Mouse (Mus musculus) midbrain, embryonic 15.5 days (tissue): ENCODE measurements at regions not wholly inside any gene's neighbourhood (a gene's known extent, or its start where the extent isn't known, plus 50 kb on each side); places are given as distances from the start of the nearest gene placed in this dataset.

Experiments used
- ATAC-seq: fragments of 200-750 bp; cut with Nextera tagmentation; replicated peaks from 2 replicates; pipeline ENCODE4 v1.8.0; 2017; ENCODE audit warnings: moderate TSS enrichment
- H3K27ac ChIP-seq: fragments of 300-500 bp; sonication (generic); 2 replicates; pipeline ENCODE4 v1.5.1; 2015; ENCODE audit warnings: mild to moderate bottlenecking, inconsistent platforms
- H3K27me3 ChIP-seq: fragments of 300-500 bp; sonication (generic); replicated peaks from 2 replicates; pipeline ENCODE4 v1.6.1; 2015; ENCODE audit warnings: inconsistent platforms
- H3K36me3 ChIP-seq: fragments of 300-500 bp; sonication (generic); replicated peaks from 2 replicates; pipeline ENCODE4 v1.6.1; 2015; ENCODE audit warnings: inconsistent platforms
- H3K4me1 ChIP-seq: fragments of 300-500 bp; sonication (generic); 2 replicates; pipeline ENCODE4 v1.6.1; 2015; ENCODE audit warnings: inconsistent platforms
- H3K4me2 ChIP-seq: fragments of 300-500 bp; sonication (generic); 2 replicates; pipeline ENCODE4 v1.6.1; 2015; ENCODE audit warnings: inconsistent platforms, mild to moderate bottlenecking, moderate library complexity
- H3K4me3 ChIP-seq: fragments of 300-500 bp; sonication (generic); 2 replicates; pipeline ENCODE4 v1.5.1; 2015; ENCODE audit warnings: mild to moderate bottlenecking, inconsistent platforms
- H3K9ac ChIP-seq: fragments of 300-500 bp; sonication (generic); 2 replicates; pipeline ENCODE4 v1.6.1; 2015; ENCODE audit warnings: mild to moderate bottlenecking, inconsistent platforms
- H3K9me3 ChIP-seq: fragments of 300-500 bp; sonication (generic); 2 replicates; pipeline ENCODE4 v1.6.1; 2016; ENCODE audit warnings: inconsistent platforms
- WGBS: fragments of 180-500 bp; shearing (Covaris S2); methylation state at CpG from one replicate; pipeline ENCODE4 v1.1.7; 2015; ENCODE audit warnings: mixed read lengths; 5-methylcytosine and 5-hydroxymethylcytosine counted together

- Histone ChIP-seq H3K27ac (no peak overlapping the region), H3K9ac (no peak overlapping the region), H3K27me3 (no peaks in the 10 kb centered on the region), H3K4me1 (no peaks in the 10 kb centered on the region; the same call in 1 of the 2 replicates), H3K9me3 (no peaks in the 10 kb centered on the region), H3K36me3 (no peaks in the 10 kb centered on the region), H3K4me2 (no peak overlapping the region), H3K4me3 (no peak overlapping the region)
- no peak for ATAC-seq
- WGBS, result 88% methylated on average over 6 of the region's 6 CpGs
Observed at GRCm38 (mm10) chr9:67136166-67136565, 87.0 kb upstream of the Tpm1 start.

GRCm38 (mm10) chr9:67134378-67134777 lies 85.2 kb upstream of the Tpm1 start:
- no peaks in the 10 kb centered on the region for H3K27me3 ChIP-seq
- no peak overlapping the region for H3K4me2 ChIP-seq
- no peaks in the 10 kb centered on the region for H3K9me3 ChIP-seq
- H3K27ac ChIP-seq, result no peak overlapping the region
- 75% methylated on average over 6 of the region's 6 CpGs for WGBS
- ATAC-seq, result no peak
- H3K4me1 ChIP-seq, result no peaks in the 10 kb centered on the region; the same call in 1 of the 2 replicates
- no peak overlapping the region for H3K4me3 ChIP-seq
- no peaks in the 10 kb centered on the region for H3K36me3 ChIP-seq
- H3K9ac ChIP-seq, result no peak overlapping the region

- WGBS, result 82% methylated on average over 5 of the region's 5 CpGs
- H3K27ac ChIP-seq, result no peak overlapping the region
- no peaks in the 10 kb centered on the region for H3K9me3 ChIP-seq
- H3K4me3 ChIP-seq, result no peak overlapping the region
- no peak for ATAC-seq
- no peaks in the 10 kb centered on the region for H3K27me3 ChIP-seq
- no peaks in the 10 kb centered on the region for H3K36me3 ChIP-seq
- no peaks in the 10 kb centered on the region for H3K4me1 ChIP-seq
- no peak overlapping the region for H3K9ac ChIP-seq
- no peak overlapping the region for H3K4me2 ChIP-seq
Observed at GRCm38 (mm10) chr9:67132370-67132769, 83.2 kb upstream of the Tpm1 start.

GRCm38 (mm10) chr9:67130730-67131440 lies 81.7 kb upstream of the Tpm1 start:
- no peaks in the 10 kb centered on the region for H3K4me1 ChIP-seq
- H3K4me2 ChIP-seq, result no peak overlapping the region
- no peaks in the 10 kb centered on the region for H3K9me3 ChIP-seq
- no peaks in the 10 kb centered on the region for H3K27me3 ChIP-seq
- ATAC-seq, result no peak
- H3K4me3 ChIP-seq, result no peak overlapping the region
- H3K36me3 ChIP-seq, result no peaks in the 10 kb centered on the region
- H3K27ac ChIP-seq, result no peak overlapping the region
- no peak overlapping the region for H3K9ac ChIP-seq
- 71% methylated on average over 8 of the region's 8 CpGs for WGBS

GRCm38 (mm10) chr9:67129891-67130290 lies 80.7 kb upstream of the Tpm1 start:
- H3K9ac ChIP-seq, result no peak overlapping the region
- no peaks in the 10 kb centered on the region for H3K9me3 ChIP-seq
- no peak overlapping the region for H3K27ac ChIP-seq
- WGBS, result 78% methylated on average over 3 of the region's 3 CpGs
- H3K4me2 ChIP-seq, result no peak overlapping the region
- H3K4me1 ChIP-seq, result no peaks in the 10 kb centered on the region
- no peaks in the 10 kb centered on the region for H3K36me3 ChIP-seq
- H3K4me3 ChIP-seq, result no peak overlapping the region
- ATAC-seq, result no peak
- no peaks in the 10 kb centered on the region for H3K27me3 ChIP-seq

GRCm38 (mm10) chr9:67129095-67129494 lies 79.9 kb upstream of the Tpm1 start:
- no peak overlapping the region for H3K4me3 ChIP-seq
- no peaks in the 10 kb centered on the region for H3K4me1 ChIP-seq
- no peak overlapping the region for H3K27ac ChIP-seq
- no peaks in the 10 kb centered on the region for H3K36me3 ChIP-seq
- WGBS, result 91% methylated on average over 3 of the region's 3 CpGs
- no peak for ATAC-seq
- H3K9ac ChIP-seq, result no peak overlapping the region
- no peaks in the 10 kb centered on the region for H3K9me3 ChIP-seq
- H3K27me3 ChIP-seq, result no peaks in the 10 kb centered on the region
- no peak overlapping the region for H3K4me2 ChIP-seq

GRCm38 (mm10) chr9:67121691-67122090 lies 72.5 kb upstream of the Tpm1 start:
- Histone ChIP-seq H3K4me3 (no peak overlapping the region), H3K9ac (no peak overlapping the region), H3K36me3 (no peaks in the 10 kb centered on the region), H3K9me3 (no peaks in the 10 kb centered on the region), H3K27me3 (no peaks in the 10 kb centered on the region), H3K4me2 (no peak overlapping the region), H3K27ac (no peak overlapping the region), H3K4me1 (no peaks in the 10 kb centered on the region)
- 92% methylated on average over 7 of the region's 7 CpGs for WGBS
- ATAC-seq, result no peak

- Histone ChIP-seq H3K9me3 (no peaks in the 10 kb centered on the region), H3K27ac (no peak overlapping the region), H3K4me1 (no peaks in the 10 kb centered on the region), H3K4me3 (no peak overlapping the region), H3K4me2 (no peak overlapping the region), H3K9ac (no peak overlapping the region), H3K36me3 (no peaks in the 10 kb centered on the region), H3K27me3 (no peaks in the 10 kb centered on the region)
- ATAC-seq, result no peak
- 84% methylated on average over 6 of the region's 6 CpGs for WGBS
Observed at GRCm38 (mm10) chr9:67118880-67119644, 69.9 kb upstream of the Tpm1 start.

GRCm38 (mm10) chr9:67118429-67118828 lies 69.2 kb upstream of the Tpm1 start:
- ATAC-seq, result no peak

GRCm38 (mm10) chr9:67117639-67118038 lies 68.4 kb upstream of the Tpm1 start:
- no peaks in the 10 kb centered on the region for H3K9me3 ChIP-seq
- no peak overlapping the region for H3K4me2 ChIP-seq
- ATAC-seq, result no peak
- no peaks in the 10 kb centered on the region for H3K27me3 ChIP-seq
- H3K27ac ChIP-seq, result no peak overlapping the region
- H3K9ac ChIP-seq, result no peak overlapping the region
- no peak overlapping the region for H3K4me3 ChIP-seq
- WGBS, result 88% methylated on average over 5 of the region's 5 CpGs
- no peaks in the 10 kb centered on the region for H3K36me3 ChIP-seq
- no peaks in the 10 kb centered on the region for H3K4me1 ChIP-seq

More at GRCm38 (mm10) chr9:67118429-67118828, 69.2 kb upstream of the Tpm1 start:
- Histone ChIP-seq H3K4me1 (no peaks in the 10 kb centered on the region), H3K27me3 (no peaks in the 10 kb centered on the region), H3K36me3 (no peaks in the 10 kb centered on the region), H3K27ac (no peak overlapping the region), H3K9me3 (no peaks in the 10 kb centered on the region), H3K9ac (no peak overlapping the region), H3K4me2 (no peak overlapping the region), H3K4me3 (no peak overlapping the region)
- WGBS, result 94% methylated on average over 1 of the region's 1 CpGs

- no peaks in the 10 kb centered on the region for H3K36me3 ChIP-seq
- no peak overlapping the region for H3K4me3 ChIP-seq
- no peak for ATAC-seq
- H3K4me1 ChIP-seq, result no peaks in the 10 kb centered on the region
- H3K4me2 ChIP-seq, result no peak overlapping the region
- H3K9me3 ChIP-seq, result no peaks in the 10 kb centered on the region
- H3K27ac ChIP-seq, result no peak overlapping the region
- H3K9ac ChIP-seq, result no peak overlapping the region
- WGBS, result 49% methylated on average over 2 of the region's 2 CpGs
- H3K27me3 ChIP-seq, result no peaks in the 10 kb centered on the region
Observed at GRCm38 (mm10) chr9:67115991-67116390, 66.8 kb upstream of the Tpm1 start.

GRCm38 (mm10) chr9:67114099-67114498 lies 64.9 kb upstream of the Tpm1 start:
- no peaks in the 10 kb centered on the region for H3K4me1 ChIP-seq
- no peak for ATAC-seq
- no peak overlapping the region for H3K27ac ChIP-seq
- H3K9me3 ChIP-seq, result no peaks in the 10 kb centered on the region
- no peaks in the 10 kb centered on the region for H3K27me3 ChIP-seq
- no peaks in the 10 kb centered on the region for H3K36me3 ChIP-seq
- no peak overlapping the region for H3K4me2 ChIP-seq
- no peak overlapping the region for H3K9ac ChIP-seq
- no peak overlapping the region for H3K4me3 ChIP-seq
- WGBS, result 80% methylated on average over 5 of the region's 5 CpGs
